Mouse (Mus musculus): ENCODE measurements around the gene Ssbp3.

DNA sequence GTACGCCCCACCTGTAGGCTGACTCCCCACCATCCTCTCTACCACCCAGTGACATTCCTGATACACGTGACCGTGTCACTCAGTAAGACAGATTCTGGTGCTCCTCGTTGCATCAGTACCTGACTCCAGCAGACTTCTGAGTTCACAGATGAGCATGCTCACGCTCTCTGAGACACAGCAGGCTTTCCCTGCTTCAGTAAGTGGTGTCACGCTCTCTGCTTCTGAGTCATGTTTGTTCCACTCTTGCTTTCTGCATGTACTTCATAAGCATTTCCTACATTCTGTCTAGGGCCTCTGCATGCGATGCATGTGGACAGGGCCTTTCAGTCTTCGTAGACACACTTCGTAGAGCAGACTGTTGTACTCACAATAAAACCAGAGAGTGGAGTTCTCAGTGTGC, 161.8 kb downstream of the Ssbp3 start:
- TF ChIP-seq CTCF (IDR thresholded peaks at IDR 0.05; ENCODE audit: extremely low read depth, insufficient read depth, low read length) = no peak
- TF ChIP-seq POLR2A (IDR thresholded peaks at IDR 0.05; ENCODE audit: extremely low read depth, insufficient read depth, low read length) = no peak

Measured in cortical plate, adult 2 months (tissue).